Mouse (Mus musculus) stomach, postnatal 0 days (tissue): ENCODE measurements around the gene Slc8a1. TPM values are rescaled to one million over a fixed set of nuclear protein-coding genes. Genes with fewer than 3 reads are reported as not detected.

Source experiments
- ATAC-seq: fragments of 200-750 bp; cut with Nextera tagmentation; 2 replicates; pipeline ENCODE4 v1.8.0; 2017; ENCODE audit not compliant: low FRiP score, low TSS enrichment
- DNase-seq: peaks from one replicate; pipeline ENCODE4 v3.0.0-alpha.2; 2016; ENCODE audit warnings: low spot score
- H3K27ac ChIP-seq: fragments of 300-500 bp; sonication (generic); replicated peaks from 2 replicates; pipeline ENCODE4 v1.5.1; 2014; ENCODE audit warnings: mild to moderate bottlenecking, control low read depth
- H3K27me3 ChIP-seq: fragments of 300-500 bp; sonication (generic); 2 replicates; pipeline ENCODE4 v1.6.1; 2014; ENCODE audit warnings: low read length; ENCODE audit not compliant: control insufficient read depth, insufficient read depth
- H3K36me3 ChIP-seq: fragments of 300-500 bp; sonication (generic); 2 replicates; pipeline ENCODE4 v1.6.1; 2014; ENCODE audit warnings: low read length, mixed read lengths; ENCODE audit not compliant: control insufficient read depth, insufficient read depth
- H3K4me1 ChIP-seq: fragments of 300-500 bp; sonication (generic); replicated peaks from 2 replicates; pipeline ENCODE4 v1.6.1; 2014; ENCODE audit warnings: antibody characterized with exemption; ENCODE audit not compliant: control insufficient read depth, insufficient read depth
- H3K4me2 ChIP-seq: fragments of 300-500 bp; sonication (generic); replicated peaks from 2 replicates; pipeline ENCODE4 v1.6.1; 2014; ENCODE audit warnings: low read depth, mild to moderate bottlenecking, control low read depth, moderate library complexity
- H3K4me3 ChIP-seq: fragments of 300-500 bp; sonication (generic); 2 replicates; pipeline ENCODE4 v1.5.1; 2014; ENCODE audit warnings: low read depth, low read length, control low read depth
- H3K9ac ChIP-seq: fragments of 300-500 bp; sonication (generic); 2 replicates; pipeline ENCODE4 v1.6.1; 2014; ENCODE audit warnings: mild to moderate bottlenecking, low read length, control low read depth, mixed read lengths
- H3K9me3 ChIP-seq: fragments of 300-500 bp; sonication (generic); 2 replicates; pipeline ENCODE4 v1.6.1; 2016; ENCODE audit warnings: low read length; ENCODE audit not compliant: control insufficient read depth
- CTCF ChIP-seq: IDR thresholded peaks from 2 replicates; pipeline ENCODE4 v1.5.1; 2016; ENCODE audit warnings: antibody characterized with exemption, low read depth, mild to moderate bottlenecking, moderate library complexity
- EP300 ChIP-seq: optimal IDR thresholded peaks from 2 replicates; pipeline ENCODE3; 2016; ENCODE audit warnings: antibody characterized with exemption
- WGBS: fragments of 180-500 bp; shearing (Covaris S2); extraction: QIAGEN DNeasy Blood & Tissue Kit; methylation state at CpG from one replicate; pipeline ENCODE4 v1.1.7; 2014; 5-methylcytosine and 5-hydroxymethylcytosine counted together
- polyA plus RNA-seq: library from polyadenylated mRNA; unstranded; fragments of >200 nt; fragmentation: Nextera tagmentation; extraction: Ambion mirVana; gene quantifications from 2 replicates; pipeline ENCODE4 v1.2.1, GENCODE M21; 2015

The Slc8a1 gene
- polyA plus RNA-seq, 1 experiment from 2014 or later: 3.1 TPM

GRCm38 (mm10) chr17:81400377-81400776 is 337.8 kb downstream of the Slc8a1 start:
- DNase-seq (no peak), ATAC-seq (no peak)
- Histone ChIP-seq H3K4me2 (no peak overlapping the region), H3K9ac (no peak overlapping the region), H3K36me3 (no peaks in the 10 kb centered on the region), H3K9me3 (no peaks in the 10 kb centered on the region), H3K27ac (no peak overlapping the region), H3K4me3 (no peak overlapping the region), H3K27me3 (no peaks in the 10 kb centered on the region), H3K4me1 (no peaks in the 10 kb centered on the region)
- TF ChIP-seq EP300 (no peak), CTCF (no peak)
- 54% methylated on average over 5 of the region's 5 CpGs for WGBS

GRCm38 (mm10) chr17:81397434-81397833 is 340.7 kb downstream of the Slc8a1 start:
- DNase-seq (no peak), ATAC-seq (no peak)
- H3K4me2 ChIP-seq: no peak overlapping the region
- WGBS: 43% methylated on average over 1 of the region's 1 CpGs
- no peaks in the 10 kb centered on the region for H3K36me3 ChIP-seq
- H3K9ac ChIP-seq: no peak overlapping the region
- H3K9me3 ChIP-seq: no peaks in the 10 kb centered on the region
- H3K4me1 ChIP-seq: no peaks in the 10 kb centered on the region; the same call in 1 of the 2 replicates
- no peak overlapping the region for H3K4me3 ChIP-seq
- no peak overlapping the region for H3K27ac ChIP-seq
- TF ChIP-seq CTCF (no peak), EP300 (no peak)
- H3K27me3 ChIP-seq: no peaks in the 10 kb centered on the region

- no peak overlapping the region for H3K9ac ChIP-seq
- H3K27me3 ChIP-seq: no peaks in the 10 kb centered on the region
- no peaks in the 10 kb centered on the region; the same call in 1 of the 2 replicates for H3K4me1 ChIP-seq
- TF ChIP-seq EP300 (no peak), CTCF (no peak)
- H3K9me3 ChIP-seq: no peaks in the 10 kb centered on the region
- H3K36me3 ChIP-seq: no peaks in the 10 kb centered on the region
- DNase-seq (no peak), ATAC-seq (no peak)
- 58% methylated on average over 2 of the region's 2 CpGs for WGBS
- no peak overlapping the region for H3K27ac ChIP-seq
- no peak overlapping the region for H3K4me2 ChIP-seq
- H3K4me3 ChIP-seq: no peak overlapping the region
Observed at GRCm38 (mm10) chr17:81394124-81394523, 344.1 kb downstream of the Slc8a1 start.

- Histone ChIP-seq H3K4me3 (no peak overlapping the region), H3K36me3 (no peaks in the 10 kb centered on the region), H3K9me3 (no peaks in the 10 kb centered on the region), H3K27me3 (no peaks in the 10 kb centered on the region), H3K27ac (no peak overlapping the region), H3K4me2 (no peak overlapping the region), H3K4me1 (no peaks in the 10 kb centered on the region; the same call in 1 of the 2 replicates), H3K9ac (no peak overlapping the region)
- 49% methylated on average over 4 of the region's 4 CpGs for WGBS
- no peak for DNase-seq
- no peak for ATAC-seq
- no peak for TF ChIP-seq EP300
- no peak for TF ChIP-seq CTCF
Observed at GRCm38 (mm10) chr17:81393040-81393439, 345.1 kb downstream of the Slc8a1 start.

- H3K9me3 ChIP-seq: no peaks in the 10 kb centered on the region
- WGBS: 59% methylated on average over 7 of the region's 7 CpGs
- DNase-seq (no peak), ATAC-seq (no peak)
- TF ChIP-seq CTCF: no peak
- no peak for TF ChIP-seq EP300
- no peak overlapping the region for H3K27ac ChIP-seq
- no peak overlapping the region for H3K4me2 ChIP-seq
- H3K27me3 ChIP-seq: no peaks in the 10 kb centered on the region
- H3K36me3 ChIP-seq: no peaks in the 10 kb centered on the region
- no peak overlapping the region for H3K9ac ChIP-seq
- no peak overlapping the region for H3K4me3 ChIP-seq
- H3K4me1 ChIP-seq: no peaks in the 10 kb centered on the region; the same call in 1 of the 2 replicates
Observed at GRCm38 (mm10) chr17:81391478-81391877, 346.7 kb downstream of the Slc8a1 start.

- Histone ChIP-seq H3K36me3 (no peaks in the 10 kb centered on the region), H3K27me3 (no peaks in the 10 kb centered on the region), H3K4me2 (no peak overlapping the region), H3K9me3 (no peaks in the 10 kb centered on the region), H3K4me3 (no peak overlapping the region), H3K4me1 (no peaks in the 10 kb centered on the region; the same call in 1 of the 2 replicates), H3K9ac (no peak overlapping the region), H3K27ac (no peak overlapping the region)
- ATAC-seq (no peak), DNase-seq (no peak)
- TF ChIP-seq EP300 (no peak), CTCF (no peak)
- WGBS: 85% methylated on average over 3 of the region's 3 CpGs
Observed at GRCm38 (mm10) chr17:81390790-81391189, 347.4 kb downstream of the Slc8a1 start.
